Mouse (Mus musculus): ENCODE results near the gene Bcat2. TPM values are rescaled to one million over a fixed set of nuclear protein-coding genes. Genes with fewer than 3 reads are reported as not detected.

Gene Bcat2
- polyA plus RNA-seq, 1 experiment from 2014 or later: 18.9 TPM

DNA sequence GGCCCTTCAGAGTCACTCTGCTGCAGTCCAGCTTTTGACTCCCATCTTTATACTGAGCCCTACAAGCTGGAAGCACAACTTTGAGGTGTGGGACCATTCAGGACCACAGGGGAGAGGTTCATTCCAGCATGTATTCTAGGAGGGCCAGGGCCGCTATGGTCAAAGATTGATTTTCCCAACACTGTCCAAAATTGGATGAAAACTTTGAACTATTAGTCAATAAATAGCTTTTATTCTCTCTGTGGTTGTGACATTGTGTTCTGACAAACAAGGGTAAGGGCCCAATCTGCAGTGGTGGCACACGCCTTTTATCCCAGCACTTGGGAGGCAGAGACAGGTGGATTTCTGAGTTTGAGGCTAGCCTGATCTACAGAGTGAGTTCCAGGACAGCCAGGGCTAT is 16.0 kb upstream of the Bcat2 start:
- Histone ChIP-seq H3K4me2 (no peak overlapping the region), H3K36me3 (ENCODE audit: poor library complexity, severe bottlenecking) (no peaks in the 10 kb centered on the region), H3K9ac (no peak overlapping the region), H3K27me3 (no peaks in the 10 kb centered on the region), H3K27ac (no peak overlapping the region), H3K4me3 (no peak overlapping the region), H3K4me1 (no peaks in the 10 kb centered on the region), H3K9me3 (replicated peaks) (no peaks in the 10 kb centered on the region)
- no peak for ATAC-seq
- 86% methylated on average over 2 of the region's 2 CpGs for WGBS

DNA sequence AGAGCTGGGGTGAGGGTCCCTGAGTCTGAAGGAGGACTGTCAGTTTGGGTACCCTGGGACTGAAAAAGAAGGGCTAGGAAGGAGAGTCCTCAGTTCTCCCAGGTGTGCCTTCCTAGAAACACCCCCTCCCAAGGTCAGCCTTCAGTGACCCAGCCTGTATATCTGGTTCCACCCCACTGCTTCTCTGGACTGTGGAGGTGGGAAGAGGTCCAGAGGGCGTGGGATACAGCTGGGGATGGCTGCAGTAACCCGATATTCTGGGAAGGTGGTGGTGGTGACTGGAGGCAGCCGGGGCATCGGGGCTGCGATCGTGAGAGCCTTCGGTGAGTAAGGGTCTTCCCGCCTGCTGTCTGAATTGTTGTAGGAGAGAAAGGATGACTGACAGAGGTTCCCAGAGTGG is 15.2 kb upstream of the Bcat2 start, which contains the start of gene Hsd17b14:
Hsd17b14 (plus strand) TSS at position 150 of the 400 bp plus-strand sequence.
- Histone ChIP-seq H3K4me2 (no peak within 1 kb of the TSS), H3K9me3 (replicated peaks) (no peaks in the 10 kb centered on the region), H3K27ac (no peak within 1 kb of the TSS), H3K27me3 (no peaks in the 10 kb centered on the region), H3K4me1 (no peaks in the 10 kb centered on the region), H3K36me3 (ENCODE audit: poor library complexity, severe bottlenecking) (no peaks in the 10 kb centered on the region), H3K4me3 (no peak within 1 kb of the TSS), H3K9ac (peak within 1 kb of the TSS; percentile 2; the same call in 1 of the 2 replicates)
- no peak for ATAC-seq
- WGBS: 47% methylated on average over 8 of the region's 8 CpGs

DNA sequence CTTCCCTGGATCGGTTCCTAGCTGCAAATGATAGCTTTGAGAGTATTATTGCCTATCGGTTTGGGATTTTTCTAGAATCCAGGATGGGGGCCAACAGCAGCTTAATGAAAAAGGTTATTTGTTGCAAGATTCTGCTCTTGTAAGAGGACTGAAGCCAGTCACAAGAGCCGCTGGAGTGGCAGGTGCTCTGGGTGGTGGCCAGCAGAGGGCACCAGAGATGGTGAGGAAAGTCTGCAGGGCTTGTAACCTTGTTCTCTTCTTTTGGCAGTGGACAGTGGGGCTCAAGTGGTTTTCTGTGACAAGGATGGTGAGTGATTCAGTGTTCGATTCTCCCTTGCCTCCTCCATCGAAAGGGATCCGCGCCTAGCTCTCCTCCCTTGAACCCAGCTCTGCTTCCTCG is 14.2 kb upstream of the Bcat2 start:
- Histone ChIP-seq H3K27ac (no peak overlapping the region), H3K4me3 (no peak overlapping the region), H3K36me3 (ENCODE audit: poor library complexity, severe bottlenecking) (no peaks in the 10 kb centered on the region), H3K9ac (peak overlapping the region; percentile 2; the same call in 1 of the 2 replicates), H3K27me3 (0 out of 2 replicates have a peak, but pooled peaks cover 2% of the 10 kb centered on the region), H3K4me1 (no peaks in the 10 kb centered on the region), H3K4me2 (no peak overlapping the region), H3K9me3 (replicated peaks) (no peaks in the 10 kb centered on the region)
- no peak; the same call in 1 of the 2 replicates for ATAC-seq
- 28% methylated on average over 8 of the region's 8 CpGs for WGBS

DNA sequence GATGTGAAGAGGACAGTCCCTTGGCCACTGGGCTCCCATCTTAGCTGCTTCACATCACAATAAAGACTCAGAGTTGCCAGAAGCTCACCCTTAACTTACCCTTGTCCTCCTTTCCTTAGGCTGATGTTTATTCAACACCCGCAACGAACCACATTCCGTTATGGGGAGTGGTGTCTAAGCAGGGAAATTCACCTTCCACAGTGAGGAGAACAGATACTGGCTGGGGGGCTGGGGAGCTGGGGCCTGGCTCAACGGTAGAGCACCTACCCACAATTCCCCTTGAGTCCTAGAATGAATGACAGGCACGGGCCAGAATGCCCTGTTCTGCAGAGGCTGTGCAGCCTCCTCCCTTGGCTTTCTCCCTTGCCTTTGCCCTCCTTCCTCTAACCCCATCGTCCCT is 11.0 kb upstream of the Bcat2 start:
- 75% methylated on average over 5 of the region's 6 CpGs for WGBS
- no peak overlapping the region for H3K4me2 ChIP-seq
- H3K27ac ChIP-seq: no peak overlapping the region
- H3K36me3 ChIP-seq (ENCODE audit: poor library complexity, severe bottlenecking): no peaks in the 10 kb centered on the region
- no peak overlapping the region for H3K4me3 ChIP-seq
- no peak overlapping the region for H3K9ac ChIP-seq
- H3K9me3 ChIP-seq (replicated peaks): no peaks in the 10 kb centered on the region
- H3K4me1 ChIP-seq: no peaks in the 10 kb centered on the region
- 0 out of 2 replicates have a peak, but pooled peaks cover 4% of the 10 kb centered on the region for H3K27me3 ChIP-seq
- no peak for ATAC-seq

DNA sequence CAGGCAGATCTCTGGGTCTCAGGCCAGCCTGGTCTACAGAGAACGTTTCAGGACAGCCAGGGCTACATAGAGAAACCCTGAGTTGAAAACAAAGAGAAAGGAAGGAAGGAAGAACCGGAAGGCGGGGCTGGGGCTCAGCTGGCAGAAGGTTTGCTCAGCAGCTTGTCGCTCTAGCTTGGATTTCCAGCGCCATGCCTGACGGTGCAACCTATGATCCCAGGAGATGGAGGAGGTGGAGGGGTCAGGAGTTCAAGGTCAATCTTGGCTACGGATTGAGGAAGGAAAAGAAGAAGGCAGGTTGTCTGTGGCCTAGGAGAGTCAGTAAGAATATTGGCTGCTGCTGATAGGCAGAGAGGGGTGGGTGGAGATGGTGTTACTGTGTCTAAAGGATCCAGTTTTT is 9.7 kb upstream of the Bcat2 start:
- Histone ChIP-seq H3K4me1 (no peaks in the 10 kb centered on the region), H3K27ac (no peak overlapping the region), H3K36me3 (ENCODE audit: poor library complexity, severe bottlenecking) (no peaks in the 10 kb centered on the region)

DNA sequence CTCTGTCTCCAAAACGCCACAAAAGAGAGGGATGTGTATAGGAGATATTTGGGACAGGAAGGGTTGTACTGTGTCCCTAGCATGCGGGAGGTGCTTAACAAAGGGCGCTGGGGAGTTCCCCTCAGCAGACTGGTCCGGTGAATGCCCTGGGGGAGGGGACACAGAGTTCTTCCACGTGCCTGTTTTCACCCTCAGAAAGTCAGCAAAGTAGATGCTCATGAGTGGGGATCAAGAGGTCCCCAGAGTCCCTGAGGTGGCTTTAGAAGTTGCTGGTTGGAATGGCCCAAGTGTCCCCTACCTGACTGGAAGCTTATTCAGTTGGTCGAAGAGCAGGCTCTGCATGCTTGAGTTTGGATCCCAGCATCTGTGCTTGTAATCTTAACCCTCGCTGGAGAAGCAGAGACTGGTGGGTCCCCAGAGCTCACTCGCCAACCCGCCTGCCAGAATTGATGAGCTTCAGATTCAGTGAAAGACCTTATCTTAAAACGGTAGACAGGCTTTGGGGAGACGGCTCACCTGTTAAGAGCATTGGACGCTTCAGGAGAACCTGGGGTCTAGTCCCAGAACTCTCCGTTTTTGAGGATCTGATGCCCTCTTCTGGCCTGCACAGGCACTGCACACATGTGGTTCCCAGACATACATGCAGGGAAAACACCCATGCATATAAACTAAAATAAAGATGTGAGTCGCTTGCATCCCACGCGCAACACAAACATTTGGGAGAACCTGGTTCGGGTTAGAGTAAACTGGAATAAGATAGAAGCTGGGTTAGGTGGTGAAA is 8.9 kb upstream of the Bcat2 start:
- Histone ChIP-seq H3K4me1 (no peaks in the 10 kb centered on the region), H3K4me2 (no peak overlapping the region), H3K9me3 (replicated peaks) (no peaks in the 10 kb centered on the region), H3K27ac (no peak overlapping the region), H3K9ac (no peak overlapping the region), H3K27me3 (0 out of 2 replicates have a peak, but pooled peaks cover 4% of the 10 kb centered on the region), H3K36me3 (ENCODE audit: poor library complexity, severe bottlenecking) (no peaks in the 10 kb centered on the region), H3K4me3 (no peak overlapping the region)
- 0 out of 2 replicates have a peak, but pooled peaks have one; percentile 55 for ATAC-seq
- 27% methylated on average over 17 of the region's 17 CpGs for WGBS

More for the DNA sequence above, 9.7 kb upstream of the Bcat2 start:
- no peaks in the 10 kb centered on the region for H3K9me3 ChIP-seq (replicated peaks)
- 0 out of 2 replicates have a peak, but pooled peaks cover 4% of the 10 kb centered on the region for H3K27me3 ChIP-seq
- no peak overlapping the region for H3K4me2 ChIP-seq
- WGBS: 89% methylated on average over 7 of the region's 7 CpGs
- H3K4me3 ChIP-seq: no peak overlapping the region
- ATAC-seq: no peak
- H3K9ac ChIP-seq: no peak overlapping the region

DNA sequence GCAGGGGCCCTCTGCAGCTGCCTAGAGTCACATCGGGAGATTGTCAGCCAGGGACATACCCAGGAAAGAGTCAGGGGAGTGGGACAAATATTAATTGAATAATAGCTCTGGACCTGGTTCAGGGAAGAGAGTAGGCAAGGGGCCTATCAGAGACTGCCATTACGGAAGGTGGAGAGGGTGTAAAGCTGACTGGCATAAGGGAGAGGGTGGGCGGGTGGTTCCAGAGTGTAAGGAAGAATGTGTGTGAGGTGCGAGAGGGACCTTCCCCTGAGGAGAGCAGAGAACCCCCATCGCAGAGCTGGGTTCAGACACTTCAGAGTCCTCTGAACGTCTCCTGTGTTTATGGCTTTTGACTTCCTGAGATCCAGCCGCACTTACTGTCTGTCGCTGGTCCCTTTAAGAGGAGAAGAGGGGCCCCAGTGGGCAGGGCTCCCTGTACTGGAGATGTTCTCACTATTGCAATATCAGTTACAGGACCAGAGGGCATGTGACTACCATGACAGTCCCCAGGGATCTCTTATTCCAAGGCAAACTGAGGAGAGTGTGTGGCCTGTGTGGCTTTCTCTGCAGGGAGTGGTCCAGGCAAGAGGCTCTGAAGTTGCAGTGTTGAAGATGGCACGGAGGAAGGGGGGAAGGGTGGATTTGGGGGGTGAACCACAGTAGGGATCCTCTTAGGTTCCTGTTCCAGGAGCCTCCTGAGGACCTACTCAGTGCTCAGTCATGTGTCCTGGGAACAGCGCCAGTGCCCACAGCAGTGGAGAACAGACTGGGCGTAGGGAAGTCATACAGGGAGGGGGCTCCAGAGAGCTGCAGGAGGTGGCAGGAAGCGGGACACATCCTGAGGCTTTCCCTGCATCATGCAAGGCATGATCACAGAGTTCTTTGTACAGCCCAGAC is 8.1 kb upstream of the Bcat2 start:
- no peaks in the 10 kb centered on the region for H3K36me3 ChIP-seq (ENCODE audit: poor library complexity, severe bottlenecking)
- H3K9ac ChIP-seq: no peak overlapping the region
- H3K4me1 ChIP-seq: no peaks in the 10 kb centered on the region
- no peak overlapping the region for H3K27ac ChIP-seq
- 61% methylated on average over 12 of the region's 12 CpGs for WGBS
- H3K4me3 ChIP-seq: no peak overlapping the region
- H3K27me3 ChIP-seq: 0 out of 2 replicates have a peak, but pooled peaks cover 7% of the 10 kb centered on the region
- no peak overlapping the region for H3K4me2 ChIP-seq
- no peaks in the 10 kb centered on the region for H3K9me3 ChIP-seq (replicated peaks)
- ATAC-seq: no peak

DNA sequence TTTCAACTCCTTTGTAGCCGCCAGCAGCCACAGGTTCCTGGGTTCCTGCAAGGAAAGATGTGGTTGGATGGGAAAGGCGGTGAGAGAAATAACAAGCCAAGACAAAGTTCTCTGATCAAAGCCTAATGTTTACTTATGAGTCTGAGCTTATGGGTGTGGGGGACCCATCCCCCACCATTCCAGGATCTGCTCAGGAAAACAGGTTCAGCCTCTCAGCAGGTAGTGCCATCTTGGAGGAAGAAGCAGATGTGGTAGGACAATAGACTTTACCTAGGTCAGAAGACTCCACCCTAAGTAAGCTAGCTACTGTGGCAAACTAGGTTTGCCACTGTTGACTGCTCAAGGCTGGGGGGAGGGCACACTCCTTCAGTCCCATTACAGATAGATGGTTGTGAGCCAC is 5.1 kb upstream of the Bcat2 start:
- H3K27me3 ChIP-seq: 0 out of 2 replicates have a peak, but pooled peaks cover 7% of the 10 kb centered on the region
- WGBS: 75% methylated on average over 2 of the region's 2 CpGs
- no peaks in the 10 kb centered on the region for H3K36me3 ChIP-seq (ENCODE audit: poor library complexity, severe bottlenecking)
- no peak overlapping the region for H3K4me2 ChIP-seq
- no peak overlapping the region for H3K9ac ChIP-seq
- peaks cover 8% of the 10 kb centered on the region; the same call in 1 of the 2 replicates for H3K4me1 ChIP-seq
- no peak overlapping the region for H3K4me3 ChIP-seq
- no peaks in the 10 kb centered on the region for H3K9me3 ChIP-seq (replicated peaks)
- ATAC-seq: no peak
- no peak overlapping the region for H3K27ac ChIP-seq

DNA sequence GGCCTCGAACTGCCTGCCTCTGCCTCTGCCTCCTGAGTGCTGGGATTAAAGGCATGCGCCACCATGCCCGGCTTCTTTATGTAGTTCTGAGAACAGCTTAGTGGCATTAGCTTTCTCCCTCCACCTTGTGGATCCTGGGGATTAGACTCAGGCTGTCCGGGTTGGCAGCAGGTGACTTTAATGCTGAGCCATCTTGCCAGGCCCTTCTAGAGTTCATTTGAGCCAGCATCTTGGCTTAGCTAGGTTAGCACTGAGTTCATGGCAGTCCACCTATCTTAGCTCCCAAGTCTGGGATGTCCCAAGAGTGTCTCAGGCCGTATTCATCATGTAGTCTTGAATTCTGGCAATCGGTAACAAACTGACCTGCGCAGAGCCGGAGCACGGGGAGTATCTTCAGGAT is 4.5 kb upstream of the Bcat2 start:
- Histone ChIP-seq H3K36me3 (ENCODE audit: poor library complexity, severe bottlenecking) (no peaks in the 10 kb centered on the region), H3K27me3 (0 out of 2 replicates have a peak, but pooled peaks cover 5% of the 10 kb centered on the region), H3K9me3 (replicated peaks) (no peaks in the 10 kb centered on the region), H3K4me2 (no peak overlapping the region), H3K4me1 (peaks cover 11% of the 10 kb centered on the region; the same call in 1 of the 2 replicates), H3K27ac (no peak overlapping the region), H3K4me3 (no peak overlapping the region), H3K9ac (no peak overlapping the region)
- no peak for ATAC-seq
- WGBS: 89% methylated on average over 9 of the region's 9 CpGs

DNA sequence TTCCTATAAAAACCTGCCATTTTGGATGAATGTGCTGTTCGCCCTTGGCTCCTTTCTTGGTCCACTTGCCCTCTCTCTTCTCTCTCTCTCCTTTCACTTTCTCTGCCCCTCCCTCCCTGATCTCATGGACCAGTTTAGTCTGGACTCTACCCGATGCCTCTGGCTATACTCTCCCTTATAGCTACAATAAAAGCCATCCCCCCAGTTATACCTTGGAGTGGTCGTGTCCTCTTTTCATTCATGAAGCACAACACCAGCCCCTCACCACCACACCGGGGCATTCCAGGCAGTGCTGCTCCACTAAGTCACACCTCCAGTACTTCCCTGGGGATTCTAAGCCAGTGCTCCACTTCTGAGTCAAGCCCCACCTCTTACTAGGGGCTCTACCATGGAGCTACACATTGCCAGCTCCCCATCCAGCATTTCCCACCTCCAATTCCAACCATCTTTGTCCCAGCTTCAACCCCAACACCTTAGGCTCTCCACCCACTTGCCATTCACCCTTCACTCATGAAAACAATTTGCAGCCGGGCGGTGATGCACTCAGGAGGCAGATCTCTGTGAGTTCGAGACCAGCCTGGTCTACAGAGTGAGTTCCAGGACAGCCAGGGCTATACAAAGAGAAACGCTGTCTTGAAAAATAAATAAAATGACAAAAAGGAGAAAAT is 2.7 kb upstream of the Bcat2 start:
- H3K4me2 ChIP-seq: peak overlapping the region; percentile 81
- no peaks in the 10 kb centered on the region for H3K36me3 ChIP-seq (ENCODE audit: poor library complexity, severe bottlenecking)
- H3K4me3 ChIP-seq: no peak overlapping the region
- peaks cover 27% of the 10 kb centered on the region for H3K4me1 ChIP-seq
- 0 out of 2 replicates have a peak, but pooled peaks cover 5% of the 10 kb centered on the region for H3K27me3 ChIP-seq
- peak overlapping the region; percentile 55; the same call in 1 of the 2 replicates for H3K27ac ChIP-seq
- H3K9me3 ChIP-seq (replicated peaks): no peaks in the 10 kb centered on the region
- H3K9ac ChIP-seq: no peak overlapping the region
- no peak for ATAC-seq
- WGBS: 73% methylated on average over 8 of the region's 8 CpGs

DNA sequence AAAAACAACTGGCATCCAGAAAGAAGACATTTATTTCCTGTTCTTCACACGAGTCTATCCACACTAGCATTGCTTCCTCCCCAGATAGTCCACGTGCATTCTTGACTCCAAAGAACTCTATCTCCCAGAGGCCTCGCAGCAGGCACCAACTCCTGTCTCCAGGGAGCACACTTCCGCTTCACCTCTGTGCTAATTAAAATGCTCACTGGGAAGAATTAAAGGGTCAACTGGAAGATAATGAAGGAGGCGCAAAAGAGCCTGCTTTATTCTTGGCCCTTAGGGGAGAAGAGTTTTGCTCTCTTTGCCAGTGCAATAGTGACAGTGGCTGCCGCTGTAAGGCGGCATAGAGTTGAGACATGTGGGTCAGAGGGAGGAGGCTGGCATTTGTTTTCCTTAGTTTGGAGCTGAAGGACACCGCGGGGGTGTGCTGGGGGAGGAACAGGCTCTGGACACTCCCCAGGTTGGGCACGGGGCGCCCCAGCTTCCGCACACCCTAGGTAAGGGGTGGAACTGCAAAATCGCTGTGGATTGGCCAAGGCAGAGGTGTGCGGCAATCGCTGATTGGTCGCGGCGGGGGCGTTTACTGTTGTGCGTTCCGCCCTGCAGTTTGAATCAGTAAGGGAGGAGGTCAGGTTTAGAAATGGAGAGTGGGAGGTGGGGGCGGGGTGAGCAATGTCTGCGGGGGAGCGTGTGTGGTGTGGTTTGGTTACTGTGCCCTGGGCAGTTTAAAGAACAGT is 2.0 kb upstream of the Bcat2 start:
- H3K4me2 ChIP-seq: peak overlapping the region; percentile 81
- peaks cover 30% of the 10 kb centered on the region for H3K4me1 ChIP-seq
- peak overlapping the region; percentile 55 for H3K27ac ChIP-seq
- no peaks in the 10 kb centered on the region for H3K9me3 ChIP-seq (replicated peaks)
- peak; percentile 95 for ATAC-seq
- no peaks in the 10 kb centered on the region for H3K36me3 ChIP-seq (ENCODE audit: poor library complexity, severe bottlenecking)
- H3K4me3 ChIP-seq: peak overlapping the region; percentile 48
- H3K9ac ChIP-seq: peak overlapping the region; percentile 61
- under 1% methylated on average over 24 of the region's 24 CpGs for WGBS
- 0 out of 2 replicates have a peak, but pooled peaks cover 3% of the 10 kb centered on the region for H3K27me3 ChIP-seq
